Mouse (Mus musculus) G1E (cell line): Measurements from ENCODE around the gene Ptpn14.

Experiments used
- CTCF ChIP-seq: IDR thresholded peaks from 2 replicates; pipeline ENCODE4 v1.5.1; 2012; ENCODE audit warnings: low read depth, low read length, inconsistent platforms, mixed read lengths
- GATA1 ChIP-seq: IDR thresholded peaks from 2 replicates; pipeline ENCODE4 v1.6.1; 2012; ENCODE audit warnings: borderline replicate concordance, low read length, inconsistent platforms, mixed read lengths
- GATA2 ChIP-seq: IDR thresholded peaks from 2 replicates; pipeline ENCODE4 v1.6.1; 2012; ENCODE audit warnings: low read depth, low read length, inconsistent platforms, borderline replicate concordance
- POLR2AphosphoS5 ChIP-seq: IDR thresholded peaks from 2 replicates; pipeline ENCODE4 v1.6.1; 2012; ENCODE audit warnings: low read depth, low read length, inconsistent platforms; ENCODE audit not compliant: insufficient replicate concordance
- TAL1 ChIP-seq: conservative IDR thresholded peaks from 2 replicates; pipeline ENCODE4 v1.6.1; 2012; ENCODE audit warnings: low read depth, low read length, inconsistent platforms, mixed read lengths

- TF ChIP-seq CTCF (no peak), POLR2AphosphoS5 (no peak), GATA2 (no peak), GATA1 (no peak), TAL1 (no peak)
These were observed 18.5 kb downstream of the Ptpn14 start for GRCm38 (mm10) chr1:189746520-189746919.
